Mouse (Mus musculus) brain, adult 2 months (tissue): Measurements from ENCODE around the gene Ppp3ca.

Experiments used
- DNase-seq: peaks from one replicate; pipeline ENCODE4 v3.0.0; 2011; ENCODE audit warnings: low read depth, low spot score

The Ppp3ca gene

GRCm38 (mm10) chr3:136761979-136762341, 92.0 kb downstream of the Ppp3ca start:
- DNase-seq, result no peak

DNA sequence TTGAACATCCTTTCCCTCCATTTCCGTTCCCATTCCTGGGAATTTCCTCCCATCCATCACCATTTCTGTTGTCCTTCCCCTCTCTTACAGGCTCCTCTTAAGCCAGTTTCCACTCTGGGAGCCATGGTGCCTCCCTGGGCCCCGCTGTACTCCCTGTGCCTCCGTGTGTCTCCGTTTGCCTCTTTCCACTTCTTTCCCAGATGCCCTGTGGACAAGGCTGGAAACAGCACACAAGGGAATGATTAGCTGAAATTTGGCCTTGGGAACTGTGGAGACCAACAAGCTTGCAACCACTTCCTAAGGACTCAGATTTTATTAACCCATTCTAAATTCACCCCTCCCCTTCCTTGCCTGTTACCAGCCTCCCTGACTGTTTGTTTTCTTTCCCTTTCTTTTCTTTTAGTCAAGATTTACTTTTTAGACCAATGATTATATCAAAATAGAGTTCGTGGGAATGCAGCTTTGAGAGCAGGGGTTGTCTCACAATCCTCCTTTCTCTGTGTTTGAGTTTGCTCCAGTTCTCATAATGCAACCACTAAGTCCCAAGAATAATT, 93.9 kb downstream of the Ppp3ca start:
- no peak for DNase-seq

DNA sequence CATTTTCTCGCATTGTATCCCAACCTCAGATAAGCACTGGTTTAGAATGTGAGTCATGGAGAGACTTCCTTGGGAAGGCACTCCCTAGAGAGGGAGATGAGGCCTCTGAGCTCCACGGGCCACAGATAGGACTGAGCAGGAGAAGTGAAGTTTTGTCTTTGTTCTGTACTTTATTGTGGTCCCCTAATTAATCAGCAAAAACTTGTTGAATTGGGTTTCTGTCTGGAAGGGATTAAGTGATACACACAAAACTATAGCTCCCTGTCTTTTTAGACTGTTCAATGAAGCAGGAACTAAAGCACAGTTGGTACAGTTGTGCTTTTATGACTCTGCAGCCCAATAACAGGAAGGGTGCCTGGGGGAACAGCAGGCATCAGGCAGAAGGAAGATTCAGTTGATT, 95.6 kb downstream of the Ppp3ca start:
- DNase-seq, result no peak

GRCm38 (mm10) chr3:136768775-136769485, 99.0 kb downstream of the Ppp3ca start:
- DNase-seq, result peak; percentile 51

DNA sequence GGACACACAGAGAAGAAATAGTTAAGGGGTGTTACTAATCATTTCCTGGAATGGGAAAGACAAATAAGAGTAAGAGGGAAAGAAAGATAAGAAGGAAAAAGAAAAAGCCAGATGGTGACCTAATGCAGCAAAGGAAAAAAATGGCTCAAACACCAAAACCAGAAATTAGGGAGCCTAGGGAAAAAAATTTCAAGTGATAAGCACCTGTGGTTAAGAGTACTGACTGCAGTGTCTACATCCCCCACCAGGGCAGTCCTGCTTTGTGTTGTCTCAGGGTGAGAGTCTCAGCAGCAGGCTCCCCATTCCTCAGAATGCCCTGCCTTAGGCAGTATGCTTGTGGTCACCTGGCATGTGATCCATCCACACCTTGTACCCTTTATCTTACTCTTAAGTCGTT, 99.6 kb downstream of the Ppp3ca start:
- DNase-seq, result no peak

DNA sequence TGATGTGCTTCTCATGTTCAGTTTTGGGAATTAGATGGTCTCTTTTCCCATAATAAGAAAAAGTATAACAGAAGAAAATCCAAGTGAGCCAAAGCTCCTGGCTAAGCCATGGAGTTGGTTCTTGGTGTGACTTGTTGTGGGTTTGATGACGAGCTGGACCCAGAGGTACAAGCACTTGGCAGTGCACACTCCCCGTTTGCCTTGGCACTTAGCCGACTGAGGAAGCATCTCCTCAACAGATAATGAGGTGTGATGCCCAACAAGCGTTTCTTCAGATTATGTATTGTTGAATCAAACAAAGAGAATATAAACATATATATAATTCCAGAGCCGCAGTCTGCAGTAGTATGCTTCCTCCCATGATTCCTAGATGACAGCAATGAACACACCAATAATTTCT, 101.8 kb downstream of the Ppp3ca start:
- DNase-seq, result peak; percentile 74

- no peak for DNase-seq
Observed at GRCm38 (mm10) chr3:136773217-136773616, 103.3 kb downstream of the Ppp3ca start.

DNA sequence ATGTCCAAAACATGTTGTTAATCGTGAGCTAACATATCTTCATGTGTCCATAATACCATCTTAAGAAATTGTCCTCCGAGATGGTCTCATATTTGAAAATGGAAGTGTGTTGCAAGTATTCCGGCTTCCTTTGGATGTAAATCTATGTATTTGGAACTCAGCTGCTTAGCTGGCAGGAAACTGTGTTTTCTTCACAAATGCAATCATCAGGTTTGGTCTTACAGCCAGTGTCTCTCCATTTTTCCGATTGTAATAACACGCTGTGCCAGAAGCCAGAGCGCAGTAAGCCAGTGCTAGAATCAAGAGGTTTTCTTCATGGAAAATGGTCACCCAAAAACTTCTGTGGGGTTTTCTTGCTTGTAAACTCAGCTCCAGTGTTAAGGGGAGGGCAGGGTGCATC, 104.3 kb downstream of the Ppp3ca start:
- DNase-seq, result peak; percentile 76

DNA sequence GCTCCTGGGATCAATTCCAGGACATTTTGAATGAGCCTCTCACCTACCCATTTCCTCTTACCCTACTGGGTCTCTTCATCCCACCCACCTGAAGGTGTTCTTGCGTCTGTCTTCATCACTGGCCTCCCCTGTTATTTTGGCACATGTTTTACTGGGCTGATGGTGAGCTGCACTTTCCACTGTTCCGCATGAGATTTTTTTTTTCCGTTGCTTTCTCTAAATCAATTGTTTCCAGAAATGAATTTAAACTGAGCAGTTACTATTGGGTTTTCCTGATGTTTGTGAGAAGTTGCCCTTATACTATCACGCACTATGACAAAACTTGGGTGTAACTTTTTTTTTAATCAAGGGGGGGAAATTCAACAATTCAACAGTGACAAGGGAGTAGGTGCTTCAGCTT, 106.6 kb downstream of the Ppp3ca start:
- no peak for DNase-seq

GRCm38 (mm10) chr3:136777380-136777779, 107.5 kb downstream of the Ppp3ca start:
- no peak for DNase-seq

DNA sequence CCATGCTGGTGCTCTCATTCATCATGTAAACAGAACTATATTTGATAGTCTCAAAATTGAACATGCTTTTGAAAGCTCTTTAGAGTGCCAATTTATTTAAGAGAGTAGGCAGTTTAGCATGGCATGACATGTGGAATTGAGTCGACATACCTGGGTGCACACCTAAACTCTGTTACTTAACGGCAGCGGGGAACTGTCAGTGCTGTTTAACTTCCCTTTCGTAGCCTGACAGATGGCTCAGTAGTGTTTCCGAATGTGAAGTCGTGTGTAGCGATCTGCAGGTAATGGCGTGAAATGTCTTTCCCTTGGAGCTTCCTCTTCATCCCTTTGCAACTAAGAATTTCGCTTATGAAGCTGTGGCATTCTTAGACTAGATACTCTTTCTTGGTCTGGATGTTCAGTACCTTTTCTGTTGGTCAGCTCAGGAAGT, 107.9 kb downstream of the Ppp3ca start:
- peak; percentile 80 for DNase-seq

GRCm38 (mm10) chr3:136780321-136780720, 110.4 kb downstream of the Ppp3ca start:
- peak; percentile 89 for DNase-seq

- no peak for DNase-seq
Observed at GRCm38 (mm10) chr3:136782058-136782457, 112.1 kb downstream of the Ppp3ca start.

DNA sequence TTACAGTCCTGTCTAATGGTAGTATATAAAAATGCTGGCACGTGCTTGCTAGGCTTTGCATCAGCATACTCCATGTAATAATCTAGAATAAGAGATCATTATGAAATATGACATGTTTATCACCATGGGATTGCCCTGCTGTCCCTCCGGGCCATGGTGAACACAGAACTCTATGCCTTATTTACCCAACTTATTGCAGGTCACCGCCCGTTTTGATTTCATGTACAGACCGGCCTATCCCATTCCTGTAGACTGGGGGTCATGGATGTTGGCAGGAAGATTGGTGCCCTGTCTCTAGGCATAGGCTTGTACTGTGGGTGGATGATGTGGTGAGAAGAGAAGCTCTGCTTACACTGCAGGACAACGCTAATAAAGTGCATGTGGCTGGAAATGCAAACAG, 115.8 kb downstream of the Ppp3ca start:
- DNase-seq, result no peak

GRCm38 (mm10) chr3:136790261-136790871, 120.4 kb downstream of the Ppp3ca start:
- DNase-seq, result peak; percentile 54

GRCm38 (mm10) chr3:136791404-136791803, 121.5 kb downstream of the Ppp3ca start:
- DNase-seq, result no peak

GRCm38 (mm10) chr3:136791946-136792345, 122.0 kb downstream of the Ppp3ca start:
- DNase-seq, result no peak

DNA sequence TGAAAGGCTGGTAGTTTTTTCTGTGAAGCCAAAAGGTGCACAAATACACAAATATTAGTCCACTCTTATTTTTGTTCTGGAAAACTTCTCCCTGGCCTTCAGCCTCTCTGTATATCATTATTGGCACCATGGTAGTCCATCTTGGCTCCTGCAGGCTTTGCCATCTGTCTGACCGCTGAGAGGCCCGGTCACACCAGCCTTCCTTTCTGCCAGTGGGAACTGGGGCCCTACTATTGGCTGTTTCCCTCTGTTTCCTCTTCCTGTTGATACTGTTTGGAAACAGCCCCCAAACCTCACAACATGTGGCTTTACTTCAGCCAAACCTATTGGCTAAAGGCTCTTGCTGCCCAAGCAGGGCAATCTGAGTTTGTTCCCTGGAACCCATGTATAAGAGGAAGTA, 123.5 kb downstream of the Ppp3ca start:
- DNase-seq, result peak; percentile 95

DNA sequence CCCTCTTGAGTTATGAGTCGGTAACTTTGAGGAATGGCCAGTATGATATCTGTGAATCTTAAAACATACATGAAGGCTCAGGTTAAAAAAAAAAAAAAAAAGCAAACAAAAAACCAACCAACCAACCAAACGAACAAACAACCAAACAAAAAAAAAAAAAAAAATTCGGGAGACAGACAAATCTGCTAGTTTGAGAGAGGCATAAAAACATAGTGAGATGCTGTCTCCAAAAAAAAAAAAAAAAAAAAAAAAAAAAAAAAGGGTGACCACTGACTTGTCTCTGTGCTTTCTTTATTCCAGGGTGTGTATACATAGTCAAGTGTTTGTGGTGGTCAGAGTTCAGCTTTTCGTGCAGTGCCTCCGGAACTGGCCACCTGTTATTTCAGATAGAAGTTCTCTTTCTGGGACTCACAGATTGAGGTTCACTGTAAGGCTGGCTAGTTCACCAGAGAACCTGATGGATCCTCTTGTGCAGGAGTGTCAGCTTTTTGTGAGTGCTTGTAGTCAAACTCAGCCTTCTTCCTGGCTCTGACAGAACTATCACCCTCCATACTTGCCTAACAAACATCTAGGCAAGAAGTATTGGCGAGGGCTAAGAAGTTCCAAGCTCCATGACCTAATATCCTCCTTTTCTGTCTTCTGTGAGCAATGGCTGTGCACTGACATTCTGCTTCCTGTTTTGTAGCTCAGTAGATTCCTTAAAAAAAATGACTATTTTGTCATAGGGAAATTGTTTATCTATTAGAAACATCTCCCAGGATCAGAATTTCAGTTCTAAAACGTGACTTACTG, 124.7 kb downstream of the Ppp3ca start:
- no peak for DNase-seq

- DNase-seq, result no peak
Observed at GRCm38 (mm10) chr3:136798896-136799295, 129.0 kb downstream of the Ppp3ca start.

GRCm38 (mm10) chr3:136802595-136802994, 132.7 kb downstream of the Ppp3ca start:
- peak; percentile 77 for DNase-seq

GRCm38 (mm10) chr3:136805897-136806296, 136.0 kb downstream of the Ppp3ca start:
- DNase-seq, result no peak
